ENCODE assay signal across 14 mouse cellular contexts in genomic region chr2:62341061-62341733, GRCm38 (mm10).
A peak's percentile ranks its signal among the peaks of the same experiment; 100 is the strongest.
DNase-seq lines count a peak whose midpoint lies in the region; ATAC-seq and TF ChIP-seq lines count a peak whose summit lies in the region.
"Had no signal": no experiment of that assay in that cellular context is flagged by ENCODE, and none has a peak within 500 bp of the region (broad histone marks: within the 10 kb centered on the region; RNA-seq: fewer than 3 reads in every experiment).

No protein-coding gene starts in this region.

- no peaks in the 10 kb centered on the region for H3K36me3 ChIP-seq in neural tube, embryonic 12.5 days
- H3K36me3 ChIP-seq in forebrain, postnatal 0 days (ENCODE audit: insufficient read depth) = no peaks in the 10 kb centered on the region
- H3K36me3 ChIP-seq in midbrain, embryonic 12.5 days = no peaks in the 10 kb centered on the region
- H3K36me3 ChIP-seq: embryonic facial prominence, embryonic 13.5 days had no signal

- peaks cover 4% of the 10 kb centered on the region; the same call in 1 of the 2 replicates for H3K4me1 ChIP-seq in neural tube, embryonic 12.5 days
- peaks cover 4% of the 10 kb centered on the region; the same call in 1 of the 2 replicates for H3K4me1 ChIP-seq in forebrain, postnatal 0 days (ENCODE audit: insufficient read depth)
- H3K4me1 ChIP-seq in midbrain, embryonic 12.5 days = peaks cover 9% of the 10 kb centered on the region
- H3K4me1 ChIP-seq: embryonic facial prominence, embryonic 13.5 days had no signal

- TF ChIP-seq CTCF in forebrain, postnatal 0 days (IDR thresholded peaks at IDR 0.05; ENCODE audit: low read depth) = no peak

- H3K4me3 ChIP-seq in neural tube, embryonic 12.5 days = no peak overlapping the region
- H3K4me3 ChIP-seq in forebrain, postnatal 0 days (ENCODE audit: low read depth, low read length) = peak overlapping the region; percentile 13; the same call in 1 of the 2 replicates
- H3K4me3 ChIP-seq in midbrain, embryonic 12.5 days = peak overlapping the region; percentile 17; the same call in 1 of the 2 replicates
- H3K4me3 ChIP-seq: embryonic facial prominence, embryonic 13.5 days; heart, adult 2 months had no signal

- DNase-seq in neural tube, embryonic 10.5 days (ENCODE audit: extremely low spot score, low spot score) = no peak
- no peak for DNase-seq in forebrain, postnatal 0 days
- DNase-seq in gastrocnemius, postnatal 4 days (ENCODE audit: low spot score in 2 of 2) = no peak
- DNase-seq in Muller cell, postnatal 12 days (ENCODE audit: inconsistent ontology term) = no peak
- DNase-seq in frontal cortex, postnatal 10 days (ENCODE audit: low spot score in 2 of 2) = no peak
- DNase-seq: adrenal gland, adult 8-10 months; heart, adult 2 months; kidney, postnatal 14 days; spleen, adult 18-20 months had no signal

- no peak overlapping the region for H3K27ac ChIP-seq in neural tube, embryonic 12.5 days
- H3K27ac ChIP-seq in forebrain, postnatal 0 days (ENCODE audit: low read depth, low read length) = peak overlapping the region; percentile 80
- no peak overlapping the region for H3K27ac ChIP-seq in midbrain, embryonic 12.5 days (replicated peaks)
- H3K27ac ChIP-seq: embryonic facial prominence, embryonic 13.5 days; heart, adult 2 months; stomach, postnatal 0 days had no signal

- no peak overlapping the region for H3K9ac ChIP-seq in neural tube, embryonic 12.5 days
- H3K9ac ChIP-seq in forebrain, postnatal 0 days = no peak overlapping the region
- H3K9ac ChIP-seq in midbrain, embryonic 12.5 days (replicated peaks) = no peak overlapping the region; the same call in 1 of the 2 replicates
- H3K9ac ChIP-seq: embryonic facial prominence, embryonic 13.5 days had no signal

- 81% methylated on average over 3 of the region's 3 CpGs for WGBS in neural tube, embryonic 12.5 days
- WGBS in forebrain, postnatal 0 days = 57% methylated on average over 3 of the region's 3 CpGs
- 75% methylated on average over 3 of the region's 3 CpGs for WGBS in midbrain, embryonic 12.5 days

- no peaks in the 10 kb centered on the region for H3K27me3 ChIP-seq in neural tube, embryonic 12.5 days (replicated peaks)
- no peaks in the 10 kb centered on the region for H3K27me3 ChIP-seq in forebrain, postnatal 0 days (ENCODE audit: insufficient read depth, low read length)
- no peaks in the 10 kb centered on the region for H3K27me3 ChIP-seq in midbrain, embryonic 12.5 days
- H3K27me3 ChIP-seq: CH12.LX had no signal

- ATAC-seq in neural tube, embryonic 12.5 days (ENCODE audit: low FRiP score, low read depth) = no peak
- no peak; the same call in 1 of the 2 replicates for ATAC-seq in forebrain, postnatal 0 days
- peak; percentile 53; the same call in 1 of the 2 replicates for ATAC-seq in midbrain, embryonic 12.5 days (ENCODE audit: low FRiP score, low read depth)

- H3K4me2 ChIP-seq in neural tube, embryonic 12.5 days (replicated peaks) = peak overlapping the region; percentile 32
- peak overlapping the region; percentile 33 for H3K4me2 ChIP-seq in forebrain, postnatal 0 days (ENCODE audit: low read depth)
- H3K4me2 ChIP-seq in midbrain, embryonic 12.5 days (replicated peaks) = peak overlapping the region; percentile 47

- H3K9me3 ChIP-seq in neural tube, embryonic 12.5 days = no peaks in the 10 kb centered on the region
- no peaks in the 10 kb centered on the region for H3K9me3 ChIP-seq in forebrain, postnatal 0 days (ENCODE audit: low read length)
- H3K9me3 ChIP-seq in midbrain, embryonic 12.5 days = no peaks in the 10 kb centered on the region
- H3K9me3 ChIP-seq: embryonic facial prominence, embryonic 13.5 days had no signal
